Mouse (Mus musculus): Measurements from ENCODE around the gene Zc3h18.

DNA sequence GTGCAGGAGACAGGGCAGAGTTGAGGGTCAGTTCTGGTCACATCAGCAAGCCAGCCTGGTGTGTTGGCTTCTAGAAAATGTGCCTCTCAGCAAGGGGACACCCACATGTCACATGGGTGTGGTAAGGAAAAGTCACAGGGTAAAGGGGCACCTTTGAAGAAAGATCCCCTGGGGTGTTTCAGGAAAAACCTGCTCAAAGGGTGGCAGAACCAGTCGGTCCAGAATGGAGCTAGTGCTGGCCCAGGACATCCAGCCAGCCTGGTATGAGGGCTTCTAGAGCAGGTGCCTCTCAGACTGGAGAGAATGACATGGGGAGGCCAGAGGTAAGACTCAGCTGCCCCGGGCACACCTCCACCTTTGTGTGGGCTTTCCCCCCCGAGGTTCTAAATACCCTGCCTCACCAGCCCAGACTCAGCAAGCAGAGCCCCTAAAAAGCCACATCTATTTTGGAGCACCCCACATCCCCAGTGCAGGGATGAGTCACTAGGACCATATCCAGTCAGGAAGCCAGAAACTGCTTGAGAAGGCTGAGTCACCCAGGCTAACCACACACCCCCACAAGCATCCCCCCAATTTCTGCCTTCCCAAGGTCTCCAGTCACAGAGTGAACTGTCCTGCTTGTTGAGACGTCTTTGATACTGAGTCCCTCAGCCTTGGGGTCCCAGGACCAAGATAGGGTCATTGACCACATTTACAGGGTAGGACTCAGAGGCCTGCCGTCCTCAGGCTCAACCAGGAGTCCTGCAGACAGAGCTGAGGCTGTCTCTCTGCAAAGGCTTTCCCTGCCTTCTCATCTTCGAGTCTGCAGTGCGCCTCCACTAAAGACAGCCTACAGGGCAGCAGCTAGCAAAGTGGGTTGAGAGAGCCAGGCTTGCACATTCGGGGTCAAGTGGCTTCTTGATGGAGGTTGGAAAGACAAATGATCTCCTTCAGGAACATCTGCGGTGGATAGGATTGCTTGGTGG, 20.5 kb upstream of the Zc3h18 start:
- no peak for TF ChIP-seq POLR2A (IDR thresholded peaks at IDR 0.05; ENCODE audit: low read depth, low read length)
- no peak for TF ChIP-seq CTCF (IDR thresholded peaks at IDR 0.05; ENCODE audit: extremely low read depth, insufficient read length, insufficient replicate concordance, low read depth, low read length)

All from small intestine, adult 2 months (tissue).